Mouse (Mus musculus) urinary bladder, postnatal 4 days (tissue): ENCODE measurements around the gene Wsb1.
"Not testable (repeated sequence)": the region's sequence is repeated elsewhere in the genome, so short reads cannot be mapped to it uniquely, and the experiment has no call there.

Experiments
- DNase-seq, 2 experiments: peaks; one replicate each; pipeline ENCODE4 v3.0.0; 2021 to 2022; ENCODE audit warnings: low spot score in 2 of 2

Gene Wsb1

GRCm38 (mm10) chr11:79254391-79255098 lies at the start of gene Wsb1:
Gene Wsb1 (minus strand): TSS chr11:79254671.
- peak; percentile 89 to 93 for DNase-seq

- not testable (repeated sequence) for DNase-seq
These were observed 49.8 kb upstream of the Wsb1 start for GRCm38 (mm10) chr11:79304245-79304644.

GRCm38 (mm10) chr11:79303109-79303508 lies 48.6 kb upstream of the Wsb1 start:
- DNase-seq: no peak

GRCm38 (mm10) chr11:79299719-79300431 lies 45.4 kb upstream of the Wsb1 start:
- DNase-seq: no peak

- no peak for DNase-seq
These were observed 42.5 kb upstream of the Wsb1 start, which contains the start of gene Gm9964 for GRCm38 (mm10) chr11:79296856-79297491. Gene Gm9964 (minus strand): TSS chr11:79296906.

- no peak for DNase-seq
These were observed 41.7 kb upstream of the Wsb1 start for GRCm38 (mm10) chr11:79296167-79296566.

- DNase-seq: no peak
These were observed 39.5 kb upstream of the Wsb1 start for GRCm38 (mm10) chr11:79293971-79294370.

GRCm38 (mm10) chr11:79293025-79293424 lies 38.6 kb upstream of the Wsb1 start:
- no peak for DNase-seq

GRCm38 (mm10) chr11:79292130-79292529 lies 37.7 kb upstream of the Wsb1 start:
- DNase-seq: no peak

GRCm38 (mm10) chr11:79291651-79292050 lies 37.2 kb upstream of the Wsb1 start:
- no peak for DNase-seq

GRCm38 (mm10) chr11:79290473-79290872 lies 36.0 kb upstream of the Wsb1 start:
- peak in 1 of 2 experiments; percentile 42 for DNase-seq

GRCm38 (mm10) chr11:79288913-79289640 lies 34.6 kb upstream of the Wsb1 start:
- no peak for DNase-seq

- no peak for DNase-seq
These were observed 33.9 kb upstream of the Wsb1 start for GRCm38 (mm10) chr11:79288278-79288843.

- DNase-seq: no peak
These were observed 33.0 kb upstream of the Wsb1 start for GRCm38 (mm10) chr11:79287447-79287846.

GRCm38 (mm10) chr11:79286305-79286799 lies 31.9 kb upstream of the Wsb1 start:
- DNase-seq: no peak

- DNase-seq: no peak
These were observed 29.0 kb upstream of the Wsb1 start for GRCm38 (mm10) chr11:79283350-79284030.

- DNase-seq: no peak
These were observed 26.9 kb upstream of the Wsb1 start for GRCm38 (mm10) chr11:79281396-79281795.

GRCm38 (mm10) chr11:79279732-79280405 lies 25.4 kb upstream of the Wsb1 start:
- DNase-seq: no peak

GRCm38 (mm10) chr11:79273757-79274156 lies 19.3 kb upstream of the Wsb1 start:
- DNase-seq: no peak

- DNase-seq: no peak
These were observed 18.6 kb upstream of the Wsb1 start for GRCm38 (mm10) chr11:79273039-79273438.
